Mouse (Mus musculus) ES-Bruce4 (cell line): ENCODE results near the gene Cckar. TPM values are rescaled to one million over a fixed set of nuclear protein-coding genes. Genes with fewer than 3 reads are reported as not detected.
"Not testable (repeated sequence)": the region's sequence is repeated elsewhere in the genome, so short reads cannot be mapped to it uniquely, and the experiment has no call there.

Experiments
- H3K27ac ChIP-seq: 2 replicates; pipeline ENCODE4 v1.5.1; 2012; ENCODE audit warnings: low read length, inconsistent platforms; ENCODE audit not compliant: insufficient read depth
- H3K27me3 ChIP-seq: 2 replicates; pipeline ENCODE4 v1.6.1; 2012; ENCODE audit warnings: mild to moderate bottlenecking, low read length, inconsistent platforms; ENCODE audit not compliant: control insufficient read depth, poor library complexity, insufficient read depth, severe bottlenecking
- H3K36me3 ChIP-seq: 2 replicates; pipeline ENCODE4 v1.6.1; 2012; ENCODE audit warnings: inconsistent platforms, mild to moderate bottlenecking, low read length, moderate library complexity; ENCODE audit not compliant: control insufficient read depth, poor library complexity, insufficient read depth, severe bottlenecking
- H3K4me1 ChIP-seq: one replicate; pipeline ENCODE4 v1.8.1; 2011; ENCODE audit warnings: low read length; ENCODE audit not compliant: control insufficient read depth, insufficient read depth
- H3K4me3 ChIP-seq: 2 replicates; pipeline ENCODE4 v1.5.1; 2011; ENCODE audit warnings: low read depth, mild to moderate bottlenecking, low read length
- H3K9ac ChIP-seq: 2 replicates; pipeline ENCODE4 v1.6.1; 2012; ENCODE audit warnings: low read depth, mild to moderate bottlenecking, inconsistent platforms; ENCODE audit not compliant: poor library complexity, severe bottlenecking
- H3K9me3 ChIP-seq: replicated peaks from 2 replicates; pipeline ENCODE4 v1.6.1; 2012; ENCODE audit warnings: mild to moderate bottlenecking, low read length, inconsistent platforms; ENCODE audit not compliant: control insufficient read depth, poor library complexity, insufficient read depth, severe bottlenecking
- CTCF ChIP-seq: IDR thresholded peaks from one replicate; pipeline ENCODE4 v1.8.1; 2011; ENCODE audit warnings: low read depth, low read length
- EP300 ChIP-seq: IDR thresholded peaks from 2 replicates; pipeline ENCODE4 v1.6.1; 2011; ENCODE audit warnings: low read depth, low read length; ENCODE audit not compliant: insufficient read depth
- POLR2A ChIP-seq: IDR thresholded peaks from one replicate; pipeline ENCODE4 v1.8.1; 2011; ENCODE audit warnings: low read length; ENCODE audit not compliant: insufficient read depth
- polyA plus RNA-seq: library from polyadenylated mRNA; stranded (reverse); fragments of >200 nt; gene quantifications from 2 replicates; pipeline ENCODE4 v1.2.4, GENCODE M21; 2011; ENCODE audit warnings: low read depth; ENCODE audit not compliant: missing spikeins, insufficient read depth, insufficient read length

Gene Cckar
- polyA plus RNA-seq, 1 experiment: not detected

DNA sequence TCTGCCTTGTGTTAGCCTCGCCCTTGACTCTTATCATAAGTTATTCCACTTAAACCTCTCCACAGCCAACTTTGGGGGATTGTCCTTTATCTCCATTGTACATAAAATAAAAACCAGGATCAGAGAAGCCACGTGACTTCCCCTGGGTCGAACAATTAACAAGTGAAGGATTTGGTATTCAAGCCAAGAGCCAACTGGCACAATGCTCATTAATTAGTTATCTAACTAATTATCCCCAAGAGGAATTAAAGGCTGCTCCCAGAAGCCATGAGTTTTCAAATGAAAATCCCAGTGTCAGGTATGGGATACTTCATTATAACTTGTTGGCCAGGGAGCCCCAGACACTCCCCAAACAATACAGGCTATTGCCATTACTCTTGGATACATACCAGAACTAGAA, 23.6 kb downstream of the Cckar start:
- Histone ChIP-seq H3K9me3 (no peaks in the 10 kb centered on the region), H3K27ac (no peak overlapping the region), H3K36me3 (no peaks in the 10 kb centered on the region), H3K4me3 (no peak overlapping the region), H3K9ac (no peak overlapping the region), H3K27me3 (no peaks in the 10 kb centered on the region), H3K4me1 (no peaks in the 10 kb centered on the region)
- TF ChIP-seq CTCF (no peak), EP300 (no peak), POLR2A (no peak)

- Histone ChIP-seq H3K27me3 (no peaks in the 10 kb centered on the region), H3K4me1 (peaks cover 3% of the 10 kb centered on the region), H3K36me3 (no peaks in the 10 kb centered on the region), H3K9ac (no peak overlapping the region), H3K27ac (no peak overlapping the region), H3K9me3 (no peaks in the 10 kb centered on the region), H3K4me3 (no peak overlapping the region)
- TF ChIP-seq EP300 (no peak), POLR2A (no peak), CTCF (no peak)
Observed at GRCm38 (mm10) chr5:53679651-53680050, 27.9 kb downstream of the Cckar start.

- Histone ChIP-seq H3K4me3 (no peak overlapping the region), H3K4me1 (peaks cover 3% of the 10 kb centered on the region), H3K36me3 (no peaks in the 10 kb centered on the region), H3K27me3 (no peaks in the 10 kb centered on the region), H3K9me3 (peaks cover 6% of the 10 kb centered on the region), H3K9ac (no peak overlapping the region), H3K27ac (no peak overlapping the region)
- TF ChIP-seq CTCF (no peak), EP300 (no peak), POLR2A (no peak)
Observed at GRCm38 (mm10) chr5:53678036-53678767, 29.3 kb downstream of the Cckar start.

- no peaks in the 10 kb centered on the region for H3K36me3 ChIP-seq
- H3K27me3 ChIP-seq: no peaks in the 10 kb centered on the region
- H3K4me3 ChIP-seq: no peak overlapping the region
- no peak overlapping the region for H3K27ac ChIP-seq
- H3K9ac ChIP-seq: no peak overlapping the region
- peaks cover 6% of the 10 kb centered on the region for H3K9me3 ChIP-seq
- peaks cover 3% of the 10 kb centered on the region for H3K4me1 ChIP-seq
- TF ChIP-seq POLR2A (no peak), EP300 (no peak), CTCF (no peak)
Observed at GRCm38 (mm10) chr5:53676671-53677070, 30.8 kb downstream of the Cckar start.

GRCm38 (mm10) chr5:53673493-53674150, 33.9 kb downstream of the Cckar start:
- not testable (repeated sequence) for H3K9ac ChIP-seq, H3K9me3 ChIP-seq, H3K4me3 ChIP-seq, H3K27me3 ChIP-seq, H3K4me1 ChIP-seq, H3K36me3 ChIP-seq
- peak overlapping the region; percentile 68 for H3K27ac ChIP-seq

GRCm38 (mm10) chr5:53672352-53672751, 35.2 kb downstream of the Cckar start:
- Histone ChIP-seq H3K9ac (peak overlapping the region; percentile 46; the same call in 1 of the 2 replicates), H3K4me3 (peak overlapping the region; percentile 27), H3K27ac (peak overlapping the region; percentile 98), H3K27me3 (no peaks in the 10 kb centered on the region), H3K9me3 (peaks cover 6% of the 10 kb centered on the region), H3K36me3 (no peaks in the 10 kb centered on the region), H3K4me1 (no peaks in the 10 kb centered on the region)
- 0 out of 2 replicates have a peak, but pooled peaks have one; percentile 59 for TF ChIP-seq EP300
- TF ChIP-seq CTCF: peak; percentile 88
- TF ChIP-seq POLR2A: no peak
